Comparison of ENCODE assay signal across 8 mouse cellular contexts in the genomic region with DNA sequence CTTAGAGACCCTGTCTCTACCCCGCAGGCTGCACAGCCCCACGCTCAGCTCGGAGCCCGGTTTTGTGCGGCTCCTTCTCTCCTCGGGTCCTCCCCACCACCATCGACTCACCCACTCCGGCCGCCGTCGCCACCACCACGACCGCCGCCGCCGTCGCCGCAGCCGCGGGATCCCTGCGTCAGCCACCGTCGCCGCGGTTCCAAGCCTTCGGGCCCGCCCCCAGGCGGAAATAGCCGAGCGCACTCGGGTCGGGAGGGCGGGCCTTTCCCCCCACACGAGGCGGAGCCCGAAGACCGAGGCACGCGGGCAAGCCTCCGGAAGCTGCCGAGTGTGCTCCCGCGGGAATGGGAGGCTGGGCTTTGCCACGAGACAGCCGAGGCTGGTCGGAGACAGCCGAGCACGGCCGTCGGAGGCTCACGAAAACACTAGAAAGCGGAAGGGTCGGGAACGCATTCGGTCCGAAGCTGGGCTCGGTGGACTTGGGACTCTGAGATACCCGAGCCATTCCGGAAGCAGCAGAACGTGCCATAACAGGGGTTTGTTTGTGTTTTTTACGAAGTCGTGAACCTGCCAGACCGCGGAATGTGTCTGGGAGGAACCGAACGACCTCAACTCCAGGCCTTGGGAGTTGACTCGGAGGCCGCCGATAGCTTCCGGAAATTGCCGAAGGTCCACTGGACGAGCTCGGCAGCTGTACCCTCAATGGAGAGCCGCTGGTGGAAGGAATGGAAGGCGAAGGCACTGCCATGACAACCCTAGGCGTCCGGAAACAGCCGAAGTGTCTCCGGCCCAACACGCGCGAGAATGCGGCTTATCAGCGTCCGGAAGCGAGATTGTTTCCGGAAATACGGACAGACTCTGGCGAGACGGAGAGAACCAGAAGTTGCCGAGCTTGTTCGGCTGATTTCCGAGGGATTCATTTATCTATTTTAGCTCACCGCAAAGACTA. TPM values are rescaled to one million over a fixed set of nuclear protein-coding genes. Genes with fewer than 3 reads are reported as not detected.
DNase-seq lines count a peak whose midpoint lies in the region; ATAC-seq lines count a peak whose summit lies in the region.

Gene Pik3r2, minus strand, starts transcription at position 218 of the 949 bp plus-strand sequence.

- H3K4me2 ChIP-seq in hindbrain, embryonic 11.5 days (replicated peaks; ENCODE audit: low read depth, low read length): peak within 1 kb of the TSS; percentile 93

- peak within 1 kb of the TSS; percentile 93 for H3K27ac ChIP-seq in hindbrain, embryonic 11.5 days (ENCODE audit: low read depth, low read length)

- WGBS in hindbrain, embryonic 11.5 days: under 1% methylated on average over 83 of the region's 94 CpGs

- peak; percentile 94 for ATAC-seq in hindbrain, embryonic 11.5 days (ENCODE audit: low FRiP score)

- H3K27me3 ChIP-seq in hindbrain, embryonic 11.5 days (ENCODE audit: control insufficient read depth, insufficient read depth, low read length): no peaks in the 10 kb centered on the region; the same call in 1 of the 2 replicates

- H3K9me3 ChIP-seq in hindbrain, embryonic 11.5 days (ENCODE audit: control insufficient read depth, low read length): no peaks in the 10 kb centered on the region

- peaks cover 7% of the 10 kb centered on the region for H3K4me1 ChIP-seq in hindbrain, embryonic 11.5 days (replicated peaks; ENCODE audit: control insufficient read depth, insufficient read depth, low read length)

- H3K9ac ChIP-seq in hindbrain, embryonic 11.5 days (ENCODE audit: low read depth, low read length): peak within 1 kb of the TSS; percentile 96

- H3K36me3 ChIP-seq in hindbrain, embryonic 11.5 days (ENCODE audit: control insufficient read depth, insufficient read depth, low read length): peaks cover 9% of the 10 kb centered on the region; the same call in 1 of the 2 replicates

- peak; percentile 100 for DNase-seq in MN1 (ENCODE audit: low spot score)
- peak; percentile 97 for DNase-seq in cerebellum, adult 9-10 months
- peak; percentile 97 for DNase-seq in frontal cortex, adult 2 months (ENCODE audit: extremely low spot score in 1 of 2, low spot score in 1 of 2)
- DNase-seq in hindbrain, embryonic 11.5 days (ENCODE audit: low spot score): peak; percentile 100
- peak; percentile 99 to 100 for DNase-seq in layer of hippocampus, postnatal 10 days (ENCODE audit: low spot score in 2 of 2)
- peak; percentile 99 for DNase-seq in lung, postnatal 10 days
- DNase-seq in ovary, postnatal 36 days (ENCODE audit: low spot score): peak; percentile 98
- peak; percentile 99 for DNase-seq in thymus, postnatal 25 days

- H3K4me3 ChIP-seq in hindbrain, embryonic 11.5 days (ENCODE audit: low read depth, low read length): peak within 1 kb of the TSS; percentile 85

RNA-seq across cellular contexts. Expression of gene Pik3r2, which starts in this region (rescaled TPM):
- polyA plus RNA-seq in frontal cortex, adult 2 months (2012; rRNA removed): 180 and 183 TPM in 2 replicates
- 31.5 and 36.5 TPM in 2 replicates for polyA plus RNA-seq in hindbrain, embryonic 11.5 days (2014; fragmentation: Nextera tagmentation; extraction: Ambion mirVana)
- total RNA-seq in layer of hippocampus, postnatal 10 days (2021): 100 to 1,000 TPM; 170 to 174 TPM

Comparison
In these comparisons a context has a peak if more than half of its experiments do, and no peak if none do; other contexts are left out.
1. Peak in every context shown above with its lines: DNase-seq, ATAC-seq, H3K4me3 ChIP-seq and H3K27ac ChIP-seq.